Mouse (Mus musculus) midbrain, postnatal 0 days (tissue): Measurements from ENCODE around the gene Gm4952. TPM values are rescaled to one million over a fixed set of nuclear protein-coding genes. Genes with fewer than 3 reads are reported as not detected.

Source experiments
- ATAC-seq: fragments of 200-750 bp; cut with Nextera tagmentation; 2 replicates; pipeline ENCODE4 v1.8.0; 2017; ENCODE audit warnings: moderate number of reproducible peaks, mild to moderate bottlenecking, moderate TSS enrichment, moderate library complexity; ENCODE audit not compliant: low FRiP score
- DNase-seq: peaks from one replicate; pipeline ENCODE4 v3.0.0-alpha.2; 2015; ENCODE audit warnings: low spot score
- H3K27ac ChIP-seq: fragments of 300-500 bp; sonication (generic); 2 replicates; pipeline ENCODE4 v1.5.1; 2014; ENCODE audit warnings: low read depth, mild to moderate bottlenecking, low read length, mixed read lengths
- H3K27me3 ChIP-seq: fragments of 300-500 bp; sonication (generic); 2 replicates; pipeline ENCODE4 v1.6.1; 2014; ENCODE audit warnings: low read length, control low read depth, mixed read lengths; ENCODE audit not compliant: insufficient read depth
- H3K36me3 ChIP-seq: fragments of 300-500 bp; sonication (generic); 2 replicates; pipeline ENCODE4 v1.6.1; 2014; ENCODE audit warnings: low read length, control low read depth, mixed read lengths; ENCODE audit not compliant: insufficient read depth
- H3K4me1 ChIP-seq: fragments of 300-500 bp; sonication (generic); 2 replicates; pipeline ENCODE4 v1.6.1; 2014; ENCODE audit warnings: mild to moderate bottlenecking, control low read depth, antibody characterized with exemption, low read length, mixed read lengths; ENCODE audit not compliant: insufficient read depth
- H3K4me2 ChIP-seq: fragments of 300-500 bp; sonication (generic); 2 replicates; pipeline ENCODE4 v1.6.1; 2014; ENCODE audit warnings: low read depth, mild to moderate bottlenecking, low read length, mixed read lengths; ENCODE audit not compliant: poor library complexity, severe bottlenecking
- H3K4me3 ChIP-seq: fragments of 300-500 bp; sonication (generic); 2 replicates; pipeline ENCODE4 v1.5.1; 2014; ENCODE audit warnings: low read depth, mild to moderate bottlenecking, low read length, moderate library complexity
- H3K9ac ChIP-seq: fragments of 300-500 bp; sonication (generic); replicated peaks from 2 replicates; pipeline ENCODE4 v1.6.1; 2014; ENCODE audit warnings: mild to moderate bottlenecking, low read length, moderate library complexity, mixed read lengths; ENCODE audit not compliant: poor library complexity, severe bottlenecking
- H3K9me3 ChIP-seq: fragments of 300-500 bp; sonication (generic); 2 replicates; pipeline ENCODE4 v1.6.1; 2016; ENCODE audit warnings: low read length, control low read depth
- CTCF ChIP-seq: IDR thresholded peaks from 2 replicates; pipeline ENCODE4 v1.5.1; 2016; ENCODE audit warnings: antibody characterized with exemption, mild to moderate bottlenecking
- WGBS: fragments of 180-500 bp; shearing (Covaris S2); extraction: QIAGEN DNeasy Blood & Tissue Kit; methylation state at CpG from one replicate; pipeline ENCODE4 v1.1.7; 2014; 5-methylcytosine and 5-hydroxymethylcytosine counted together
- polyA plus RNA-seq: library from polyadenylated mRNA; unstranded; fragments of >200 nt; fragmentation: Nextera tagmentation; extraction: Ambion mirVana; gene quantifications from 2 replicates; pipeline ENCODE4 v1.2.1, GENCODE M21; 2015
- total RNA-seq: library from RNA; depleted of rRNA; stranded (reverse); fragments of >200 nt; gene quantifications from 2 replicates; pipeline ENCODE4 v1.2.3, GENCODE M21; 2014

The Gm4952 gene
- total and polyA plus RNA-seq, 2 experiments from 2014 or later: 0.16 to 0.52 TPM

DNA sequence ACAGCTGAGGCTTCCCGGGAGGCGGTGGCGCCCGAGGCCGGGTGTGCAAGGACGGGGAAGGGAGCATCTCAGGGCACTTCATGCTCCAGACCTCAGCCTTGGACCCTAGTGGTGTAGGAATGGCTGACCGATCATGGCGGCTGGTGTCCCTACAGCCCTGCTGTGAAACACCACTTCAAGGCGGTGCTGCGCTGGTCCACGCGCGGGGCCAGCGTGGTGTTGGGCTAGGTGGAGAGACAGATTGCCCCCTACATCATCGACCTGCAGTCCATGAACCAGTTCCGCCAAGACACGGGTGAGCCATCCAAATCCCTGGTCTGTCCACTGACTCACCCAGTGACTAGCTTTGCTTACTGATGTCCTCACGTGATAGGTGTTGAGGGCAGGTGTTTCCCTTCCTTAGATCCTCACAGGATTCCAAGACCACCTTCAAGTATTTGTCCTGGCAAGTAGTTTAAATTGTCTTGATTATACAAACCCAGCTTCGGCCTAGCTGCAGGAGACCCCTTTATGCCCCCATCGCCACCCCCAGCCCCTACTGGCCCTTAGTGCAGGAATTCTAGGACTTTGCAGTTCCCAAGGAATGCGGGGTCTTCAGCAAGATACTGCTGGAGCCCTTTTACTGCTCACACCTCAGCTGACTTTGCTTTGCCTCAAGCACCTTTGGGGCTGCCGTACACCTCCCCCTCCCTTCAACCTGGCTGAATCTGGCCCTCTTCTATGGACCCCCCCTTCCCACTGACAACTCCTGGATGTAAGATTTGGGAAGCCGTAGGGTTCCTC, 3.3 kb upstream of the Gm4952 start:
- Histone ChIP-seq H3K4me1 (peaks cover 3% of the 10 kb centered on the region; the same call in 1 of the 2 replicates), H3K4me2 (peak overlapping the region; percentile 57), H3K9me3 (no peaks in the 10 kb centered on the region), H3K36me3 (no peaks in the 10 kb centered on the region), H3K27ac (peak overlapping the region; percentile 89), H3K27me3 (no peaks in the 10 kb centered on the region), H3K9ac (peak overlapping the region; percentile 89), H3K4me3 (peak overlapping the region; percentile 76)
- TF ChIP-seq CTCF: no peak; the same call in 1 of the 2 replicates
- DNase-seq (peak; percentile 19), ATAC-seq (peak; percentile 70)
- WGBS: 14% methylated on average over 23 of the region's 23 CpGs

DNA sequence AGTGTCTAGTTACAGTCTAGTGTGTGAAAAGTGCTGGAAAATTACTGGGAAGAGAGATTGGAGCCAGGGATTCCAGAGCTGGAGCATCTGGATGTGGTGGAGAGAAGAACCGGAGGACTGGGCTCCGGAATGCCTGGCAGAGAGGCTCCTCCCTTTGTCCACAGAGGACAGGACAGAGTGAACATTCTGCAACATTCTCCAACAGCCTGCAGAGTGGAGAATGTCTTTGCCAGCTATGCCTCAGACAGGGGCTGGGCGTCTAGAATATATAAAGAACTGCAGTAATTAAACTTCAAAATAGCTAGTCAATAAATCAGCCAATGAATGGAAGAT, 2.7 kb upstream of the Gm4952 start:
- no peak for ATAC-seq

DNA sequence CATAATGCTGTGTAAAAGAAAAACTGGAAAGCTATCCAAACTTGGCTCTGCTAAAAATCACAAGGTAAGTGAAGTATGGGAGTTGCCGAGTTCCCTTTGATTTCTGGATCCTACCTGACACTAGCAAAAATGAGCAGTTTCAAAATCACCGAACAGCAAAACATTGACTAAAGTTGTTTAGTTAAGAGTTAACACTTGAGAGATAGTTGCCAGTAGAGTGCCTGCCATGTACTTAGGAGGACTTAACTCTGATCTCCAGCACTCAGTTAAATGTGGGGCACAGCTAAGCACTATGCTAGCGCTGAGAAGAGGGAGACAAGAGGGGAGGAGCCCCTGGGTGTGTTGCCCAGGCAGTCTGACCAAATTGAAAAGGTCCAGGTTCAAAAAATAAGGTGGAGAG, 1.1 kb upstream of the Gm4952 start:
- Histone ChIP-seq H3K9ac (no peak overlapping the region), H3K4me3 (no peak overlapping the region), H3K27me3 (no peaks in the 10 kb centered on the region), H3K4me1 (peaks cover 3% of the 10 kb centered on the region; the same call in 1 of the 2 replicates), H3K4me2 (no peak overlapping the region), H3K27ac (no peak overlapping the region), H3K36me3 (no peaks in the 10 kb centered on the region), H3K9me3 (no peaks in the 10 kb centered on the region)
- ATAC-seq (no peak), DNase-seq (no peak)
- TF ChIP-seq CTCF: no peak
- WGBS: 71% methylated on average over 3 of the region's 3 CpGs

More for the DNA sequence above, 2.7 kb upstream of the Gm4952 start:
- Histone ChIP-seq H3K27ac (peak overlapping the region; percentile 89; the same call in 1 of the 2 replicates), H3K4me2 (peak overlapping the region; percentile 57), H3K4me1 (peaks cover 3% of the 10 kb centered on the region; the same call in 1 of the 2 replicates), H3K4me3 (peak overlapping the region; percentile 76), H3K36me3 (no peaks in the 10 kb centered on the region), H3K27me3 (no peaks in the 10 kb centered on the region), H3K9me3 (no peaks in the 10 kb centered on the region), H3K9ac (peak overlapping the region; percentile 89)
- peak; percentile 31 for DNase-seq
- TF ChIP-seq CTCF: no peak
- 62% methylated on average over 3 of the region's 3 CpGs for WGBS

DNA sequence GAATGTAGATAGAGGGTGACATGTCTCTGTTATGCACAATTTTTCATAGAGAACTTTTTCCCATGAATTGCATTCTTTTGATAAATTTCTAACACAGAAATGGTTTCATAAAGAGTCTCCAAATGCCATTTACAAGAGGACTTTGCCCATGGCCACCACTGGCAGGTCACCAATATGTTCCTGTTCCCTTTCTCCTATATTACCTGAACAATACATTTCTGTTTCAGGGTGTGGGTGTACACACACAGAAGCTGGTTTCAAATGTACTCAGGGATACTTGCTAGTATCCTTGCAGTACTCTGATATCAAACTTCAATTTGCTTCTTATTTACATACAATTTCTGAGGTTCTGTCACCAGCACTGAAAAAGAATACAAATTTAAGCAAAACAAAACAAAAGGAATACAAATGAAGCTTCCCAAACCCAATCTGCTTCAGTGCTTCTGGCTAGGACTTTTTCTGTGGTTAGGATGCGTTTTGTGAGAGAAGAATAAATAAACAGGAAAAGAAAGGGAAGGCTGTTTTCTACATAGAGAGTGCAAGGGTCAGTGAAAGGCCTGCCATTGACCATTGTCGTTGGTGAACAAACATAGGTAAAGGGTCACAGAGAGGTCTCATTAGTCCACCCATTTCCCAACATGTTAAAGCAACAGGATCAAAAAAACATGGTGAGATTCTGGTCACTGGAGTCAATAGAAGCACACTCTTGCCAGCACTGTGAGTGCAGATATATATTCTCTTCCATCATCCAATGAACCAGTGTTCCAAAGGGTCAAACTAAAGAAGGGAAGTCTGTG, 1.1 kb downstream of the Gm4952 start:
- H3K4me2 ChIP-seq: no peak overlapping the region
- H3K9ac ChIP-seq: no peak overlapping the region
- no peak overlapping the region for H3K27ac ChIP-seq
- no peak overlapping the region for H3K4me3 ChIP-seq
- H3K4me1 ChIP-seq: peaks cover 3% of the 10 kb centered on the region; the same call in 1 of the 2 replicates
- no peaks in the 10 kb centered on the region for H3K9me3 ChIP-seq
- H3K27me3 ChIP-seq: no peaks in the 10 kb centered on the region
- H3K36me3 ChIP-seq: no peaks in the 10 kb centered on the region
- WGBS: 54% methylated on average over 2 of the region's 2 CpGs
- no peak for ATAC-seq
- TF ChIP-seq CTCF: no peak
- no peak for DNase-seq

DNA sequence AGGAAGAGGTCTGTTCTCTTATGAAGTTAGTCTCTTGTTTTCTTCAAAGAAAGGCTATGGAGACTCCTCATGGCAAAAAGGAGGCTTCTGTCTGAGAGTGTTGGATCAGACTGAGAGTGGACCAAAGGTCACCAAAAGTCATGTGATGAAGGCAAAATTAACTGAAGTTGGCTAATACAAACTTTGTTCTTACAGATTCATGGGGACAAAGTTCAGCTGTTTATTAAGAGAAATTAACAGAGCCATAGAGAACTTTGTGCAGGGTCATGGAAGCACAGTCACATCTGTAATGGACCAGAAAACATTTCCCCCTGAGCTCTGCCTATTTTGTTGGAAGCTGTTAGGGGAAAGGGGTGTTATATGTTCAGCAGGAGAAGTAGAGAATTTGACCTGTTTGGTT, 8.6 kb downstream of the Gm4952 start:
- Histone ChIP-seq H3K36me3 (no peaks in the 10 kb centered on the region), H3K27ac (no peak overlapping the region), H3K4me1 (no peaks in the 10 kb centered on the region), H3K4me3 (no peak overlapping the region), H3K4me2 (no peak overlapping the region), H3K9ac (no peak overlapping the region), H3K9me3 (no peaks in the 10 kb centered on the region), H3K27me3 (no peaks in the 10 kb centered on the region)
- ATAC-seq: no peak
- no peak for DNase-seq
- TF ChIP-seq CTCF: no peak

DNA sequence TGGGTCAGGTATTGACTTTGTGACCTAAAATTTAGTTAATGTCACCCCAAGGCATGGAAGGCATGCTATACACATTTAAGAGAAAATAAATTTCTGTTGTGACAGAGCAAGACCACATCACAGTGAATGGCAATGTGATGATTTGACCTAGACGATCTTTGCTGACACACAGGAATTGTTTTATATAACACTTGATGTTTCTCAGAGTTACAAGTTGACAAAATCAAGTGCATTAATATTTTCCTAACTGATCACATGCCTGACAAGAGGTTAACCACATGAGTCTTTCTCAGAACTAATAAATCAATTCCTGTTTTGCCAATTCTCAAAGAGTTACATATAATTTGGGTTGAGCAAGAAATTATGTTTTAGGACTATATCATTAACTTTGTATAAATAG, 13.9 kb downstream of the Gm4952 start:
- no peaks in the 10 kb centered on the region for H3K36me3 ChIP-seq
- 82% methylated on average over 1 of the region's 1 CpGs for WGBS
- no peaks in the 10 kb centered on the region for H3K27me3 ChIP-seq
- H3K4me2 ChIP-seq: no peak overlapping the region
- DNase-seq: no peak
- ATAC-seq: no peak
- no peak for TF ChIP-seq CTCF
- H3K9ac ChIP-seq: no peak overlapping the region
- no peak overlapping the region for H3K4me3 ChIP-seq
- H3K27ac ChIP-seq: no peak overlapping the region
- no peaks in the 10 kb centered on the region for H3K9me3 ChIP-seq
- H3K4me1 ChIP-seq: no peaks in the 10 kb centered on the region
